13 mouse cellular contexts compared by ENCODE assay signal in genomic region chr6:49395316-49395715, GRCm38 (mm10). TPM values are rescaled to one million over a fixed set of nuclear protein-coding genes. Genes with fewer than 3 reads are reported as not detected.
DNase-seq lines count a peak whose midpoint lies in the region; ATAC-seq and TF ChIP-seq lines count a peak whose summit lies in the region.
"Had no signal": no experiment of that assay in that cellular context is flagged by ENCODE, and none has a peak within 500 bp of the region (broad histone marks: within the 10 kb centered on the region; RNA-seq: fewer than 3 reads in every experiment).

Gene Stk31 (plus strand): TSS chr6:49395604.

- H3K4me3 ChIP-seq in ES-Bruce4 (ENCODE audit: low read depth, low read length) = peak within 1 kb of the TSS; percentile 14
- H3K4me3 ChIP-seq in left cerebral cortex, adult 2 months = no peak within 1 kb of the TSS
- H3K4me3 ChIP-seq in liver, embryonic 12.5 days = no peak within 1 kb of the TSS
- H3K4me3 ChIP-seq: embryonic facial prominence, embryonic 13.5 days; hindbrain, embryonic 15.5 days had no signal

- H3K36me3 ChIP-seq in ES-Bruce4 (ENCODE audit: control insufficient read depth, insufficient read depth, low read length, poor library complexity, severe bottlenecking) = no peaks in the 10 kb centered on the region
- H3K36me3 ChIP-seq in liver, embryonic 12.5 days = no peaks in the 10 kb centered on the region
- H3K36me3 ChIP-seq: embryonic facial prominence, embryonic 13.5 days; G1E; hindbrain, embryonic 15.5 days had no signal

- H3K9ac ChIP-seq in ES-Bruce4 (ENCODE audit: low read depth, poor library complexity, severe bottlenecking) = peak within 1 kb of the TSS; percentile 15
- H3K9ac ChIP-seq in liver, embryonic 12.5 days = no peak within 1 kb of the TSS
- H3K9ac ChIP-seq: embryonic facial prominence, embryonic 13.5 days; hindbrain, embryonic 15.5 days had no signal

- peak; percentile 39 for DNase-seq in kidney, postnatal 10 days
- no peak for DNase-seq in kidney, adult 11 months
- DNase-seq in adrenal gland, postnatal 14 days = peak; percentile 21
- peak; percentile 25 for DNase-seq in left cerebral cortex, adult 2 months (ENCODE audit: extremely low spot score in 1 of 2, low spot score in 2 of 2)
- no peak for DNase-seq in spleen, adult 12 weeks (ENCODE audit: low spot score)
- no peak for DNase-seq in liver

- ATAC-seq in liver, embryonic 12.5 days = no peak

- intact Hi-C loops in left cerebral cortex, adult 2 months (cut with DNase I) = loop anchor here (5.0 kb wide), 1 partner anchor 338 kb away; no protein-coding TSS in a partner anchor

- no peaks in the 10 kb centered on the region for H3K9me3 ChIP-seq in ES-Bruce4 (replicated peaks; ENCODE audit: control insufficient read depth, insufficient read depth, low read length, poor library complexity, severe bottlenecking)
- no peaks in the 10 kb centered on the region for H3K9me3 ChIP-seq in liver, embryonic 12.5 days (replicated peaks)
- H3K9me3 ChIP-seq: hindbrain, embryonic 15.5 days had no signal

- 0 out of 2 replicates have a peak, but pooled peaks have one; percentile 49 for TF ChIP-seq EP300 in ES-Bruce4 (IDR thresholded peaks at IDR 0.05; ENCODE audit: insufficient read depth, low read depth, low read length)

- no peak for TF ChIP-seq POLR2A in ES-Bruce4 (IDR thresholded peaks at IDR 0.05; ENCODE audit: insufficient read depth, low read length)

- TF ChIP-seq CTCF in ES-Bruce4 (IDR thresholded peaks at IDR 0.05; ENCODE audit: low read depth, low read length) = no peak
- TF ChIP-seq CTCF in left cerebral cortex, adult 2 months (IDR thresholded peaks at IDR 0.05) = no peak

- no peak within 1 kb of the TSS for H3K4me2 ChIP-seq in liver, embryonic 12.5 days
- H3K4me2 ChIP-seq: embryonic facial prominence, embryonic 13.5 days; hindbrain, embryonic 15.5 days had no signal

- WGBS in liver, embryonic 12.5 days (ENCODE audit: insufficient replicate concordance) = 74% methylated on average over 34 of the region's 34 CpGs

- no peak within 1 kb of the TSS for H3K27ac ChIP-seq in ES-Bruce4 (ENCODE audit: insufficient read depth, low read length)
- no peak within 1 kb of the TSS for H3K27ac ChIP-seq in left cerebral cortex, adult 2 months
- no peak within 1 kb of the TSS for H3K27ac ChIP-seq in liver, embryonic 12.5 days
- H3K27ac ChIP-seq: embryonic facial prominence, embryonic 13.5 days; hindbrain, embryonic 15.5 days had no signal

- H3K4me1 ChIP-seq in ES-Bruce4 (ENCODE audit: control insufficient read depth, insufficient read depth, low read length) = no peaks in the 10 kb centered on the region
- H3K4me1 ChIP-seq in liver, embryonic 12.5 days = no peaks in the 10 kb centered on the region
- H3K4me1 ChIP-seq: embryonic facial prominence, embryonic 13.5 days; hindbrain, embryonic 15.5 days had no signal

- no peaks in the 10 kb centered on the region; the same call in 1 of the 2 replicates for H3K27me3 ChIP-seq in ES-Bruce4 (ENCODE audit: control insufficient read depth, insufficient read depth, low read length, poor library complexity, severe bottlenecking)
- no peaks in the 10 kb centered on the region for H3K27me3 ChIP-seq in liver, embryonic 12.5 days (replicated peaks)
- H3K27me3 ChIP-seq: embryonic facial prominence, embryonic 13.5 days; hindbrain, embryonic 15.5 days had no signal

RNA-seq across cellular contexts. Expression of gene Stk31, which starts in this region (rescaled TPM):
- polyA plus RNA-seq in ES-Bruce4 (2011; ENCODE audit: insufficient read depth, insufficient read length, low read depth, missing spikeins) = 3.4 and 4.2 TPM in 2 replicates
- total RNA-seq in adrenal gland, postnatal 14 days (2021) = 0.33 and 0.49 TPM in 2 replicates
- total RNA-seq in left cerebral cortex, adult 2 months (2021) = 1 to 10 TPM; 1.5 to 1.7 TPM
- not detected in 2 replicates for polyA plus RNA-seq in liver, embryonic 12.5 days (2016; fragmentation: Nextera tagmentation; extraction: Ambion mirVana)
- total RNA-seq: G1E had no signal
- polyA plus RNA-seq: embryonic facial prominence, embryonic 13.5 days; G1E; hindbrain, embryonic 15.5 days; neural tube, embryonic 11.5 days; spleen, adult 2 months had no signal

Comparison
In these comparisons a context has a peak if more than half of its experiments do, and no peak if none do; other contexts are left out.
1. DNase-seq: peak in kidney, postnatal 10 days (single experiment) and left cerebral cortex, adult 2 months (2 of 2); none in kidney, adult 11 months (single experiment), spleen, adult 12 weeks (single experiment) and liver (single experiment).
2. Peak in DNase-seq in adrenal gland, postnatal 14 days; RNA of the gene not detected or under 1 TPM.